Mouse (Mus musculus) bone marrow macrophage, adult 2 months (primary cell): ENCODE measurements around the gene Ceacam15.

ENCODE experiments used
- CTCF ChIP-seq: IDR thresholded peaks from 2 replicates; pipeline ENCODE4 v1.5.1; 2012; ENCODE audit warnings: low read depth, mild to moderate bottlenecking, low read length, moderate library complexity
- POLR2A ChIP-seq: IDR thresholded peaks from 2 replicates; pipeline ENCODE4 v1.6.1; 2012; ENCODE audit warnings: mild to moderate bottlenecking, low read depth, low read length, borderline replicate concordance

GRCm38 (mm10) chr7:16631025-16631424 lies 44.5 kb downstream of the Ceacam15 start:
- TF ChIP-seq CTCF: no peak
- no peak for TF ChIP-seq POLR2A
